Mouse (Mus musculus) midbrain, postnatal 0 days (tissue): ENCODE measurements around the gene Ifna1. TPM values are rescaled to one million over a fixed set of nuclear protein-coding genes. Genes with fewer than 3 reads are reported as not detected.

ENCODE experiments used
- ATAC-seq: fragments of 200-750 bp; cut with Nextera tagmentation; 2 replicates; pipeline ENCODE4 v1.8.0; 2017; ENCODE audit warnings: moderate number of reproducible peaks, mild to moderate bottlenecking, moderate TSS enrichment, moderate library complexity; ENCODE audit not compliant: low FRiP score
- DNase-seq: peaks from one replicate; pipeline ENCODE4 v3.0.0-alpha.2; 2015; ENCODE audit warnings: low spot score
- H3K27ac ChIP-seq: fragments of 300-500 bp; sonication (generic); 2 replicates; pipeline ENCODE4 v1.5.1; 2014; ENCODE audit warnings: low read depth, mild to moderate bottlenecking, low read length, mixed read lengths
- H3K27me3 ChIP-seq: fragments of 300-500 bp; sonication (generic); 2 replicates; pipeline ENCODE4 v1.6.1; 2014; ENCODE audit warnings: low read length, control low read depth, mixed read lengths; ENCODE audit not compliant: insufficient read depth
- H3K36me3 ChIP-seq: fragments of 300-500 bp; sonication (generic); 2 replicates; pipeline ENCODE4 v1.6.1; 2014; ENCODE audit warnings: low read length, control low read depth, mixed read lengths; ENCODE audit not compliant: insufficient read depth
- H3K4me1 ChIP-seq: fragments of 300-500 bp; sonication (generic); 2 replicates; pipeline ENCODE4 v1.6.1; 2014; ENCODE audit warnings: mild to moderate bottlenecking, control low read depth, antibody characterized with exemption, low read length, mixed read lengths; ENCODE audit not compliant: insufficient read depth
- H3K4me2 ChIP-seq: fragments of 300-500 bp; sonication (generic); 2 replicates; pipeline ENCODE4 v1.6.1; 2014; ENCODE audit warnings: low read depth, mild to moderate bottlenecking, low read length, mixed read lengths; ENCODE audit not compliant: poor library complexity, severe bottlenecking
- H3K4me3 ChIP-seq: fragments of 300-500 bp; sonication (generic); 2 replicates; pipeline ENCODE4 v1.5.1; 2014; ENCODE audit warnings: low read depth, mild to moderate bottlenecking, low read length, moderate library complexity
- H3K9ac ChIP-seq: fragments of 300-500 bp; sonication (generic); replicated peaks from 2 replicates; pipeline ENCODE4 v1.6.1; 2014; ENCODE audit warnings: mild to moderate bottlenecking, low read length, moderate library complexity, mixed read lengths; ENCODE audit not compliant: poor library complexity, severe bottlenecking
- H3K9me3 ChIP-seq: fragments of 300-500 bp; sonication (generic); 2 replicates; pipeline ENCODE4 v1.6.1; 2016; ENCODE audit warnings: low read length, control low read depth
- CTCF ChIP-seq: IDR thresholded peaks from 2 replicates; pipeline ENCODE4 v1.5.1; 2016; ENCODE audit warnings: antibody characterized with exemption, mild to moderate bottlenecking
- WGBS: fragments of 180-500 bp; shearing (Covaris S2); extraction: QIAGEN DNeasy Blood & Tissue Kit; methylation state at CpG from one replicate; pipeline ENCODE4 v1.1.7; 2014; 5-methylcytosine and 5-hydroxymethylcytosine counted together
- polyA plus RNA-seq: library from polyadenylated mRNA; unstranded; fragments of >200 nt; fragmentation: Nextera tagmentation; extraction: Ambion mirVana; gene quantifications from 2 replicates; pipeline ENCODE4 v1.2.1, GENCODE M21; 2015
- total RNA-seq: library from RNA; depleted of rRNA; stranded (reverse); fragments of >200 nt; gene quantifications from 2 replicates; pipeline ENCODE4 v1.2.3, GENCODE M21; 2014; rRNA removed

The Ifna1 gene
- total and polyA plus RNA-seq, 2 experiments from 2014 or later = not detected

GRCm38 (mm10) chr4:88876520-88876919 lies 26.6 kb downstream of the Ifna1 start:
- no peak for TF ChIP-seq CTCF
- Histone ChIP-seq H3K27me3 (no peaks in the 10 kb centered on the region), H3K4me1 (no peaks in the 10 kb centered on the region), H3K36me3 (no peaks in the 10 kb centered on the region), H3K4me2 (no peak overlapping the region), H3K27ac (no peak overlapping the region), H3K9me3 (no peaks in the 10 kb centered on the region), H3K9ac (no peak overlapping the region), H3K4me3 (no peak overlapping the region)
- WGBS = 74% methylated on average over 4 of the region's 4 CpGs
- DNase-seq = no peak
- no peak for ATAC-seq

DNA sequence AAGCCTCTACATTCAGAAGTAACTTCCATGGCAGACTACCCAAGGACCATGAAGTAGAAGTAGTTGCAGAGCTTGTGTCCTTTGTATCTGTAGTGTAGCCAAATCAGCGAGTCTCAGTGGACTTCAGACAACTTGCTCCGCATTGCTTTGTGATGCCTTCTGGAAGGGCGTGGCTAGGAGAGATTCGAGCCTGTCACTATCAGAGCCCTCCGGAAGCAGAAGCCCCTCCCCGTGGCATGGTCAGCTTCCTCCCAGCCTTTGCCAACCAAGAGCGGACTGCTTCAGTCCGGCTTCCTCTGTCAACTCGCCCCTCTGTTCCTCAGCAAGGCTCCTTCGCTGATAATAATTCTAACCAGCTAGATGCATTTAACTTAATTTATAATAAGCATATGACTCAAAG lies 28.4 kb downstream of the Ifna1 start:
- ATAC-seq (no peak), DNase-seq (no peak)
- Histone ChIP-seq H3K4me1 (no peaks in the 10 kb centered on the region), H3K4me2 (no peak overlapping the region), H3K27ac (no peak overlapping the region), H3K9ac (no peak overlapping the region), H3K9me3 (no peaks in the 10 kb centered on the region), H3K36me3 (no peaks in the 10 kb centered on the region), H3K4me3 (no peak overlapping the region), H3K27me3 (no peaks in the 10 kb centered on the region)
- TF ChIP-seq CTCF = no peak
- 48% methylated on average over 10 of the region's 10 CpGs for WGBS

GRCm38 (mm10) chr4:88878772-88879171 lies 28.9 kb downstream of the Ifna1 start:
- no peaks in the 10 kb centered on the region for H3K27me3 ChIP-seq
- TF ChIP-seq CTCF = no peak
- no peak overlapping the region for H3K4me3 ChIP-seq
- H3K4me1 ChIP-seq = no peaks in the 10 kb centered on the region
- DNase-seq (no peak), ATAC-seq (no peak)
- H3K9ac ChIP-seq = no peak overlapping the region
- no peak overlapping the region for H3K27ac ChIP-seq
- no peaks in the 10 kb centered on the region for H3K36me3 ChIP-seq
- WGBS = 73% methylated on average over 4 of the region's 4 CpGs
- no peaks in the 10 kb centered on the region for H3K9me3 ChIP-seq
- no peak overlapping the region for H3K4me2 ChIP-seq

GRCm38 (mm10) chr4:88880101-88880500 lies 30.2 kb downstream of the Ifna1 start, which contains the start of gene Ifne:
Gene Ifne (minus strand): TSS chr4:88880201.
- Histone ChIP-seq H3K27ac (no peak within 1 kb of the TSS), H3K4me2 (no peak within 1 kb of the TSS), H3K27me3 (no peaks in the 10 kb centered on the region), H3K36me3 (no peaks in the 10 kb centered on the region), H3K4me1 (no peaks in the 10 kb centered on the region), H3K9ac (no peak within 1 kb of the TSS), H3K4me3 (no peak within 1 kb of the TSS), H3K9me3 (no peaks in the 10 kb centered on the region)
- no peak for DNase-seq
- WGBS = 89% methylated on average over 8 of the region's 8 CpGs
- no peak for TF ChIP-seq CTCF
- ATAC-seq = no peak

- Histone ChIP-seq H3K9ac (no peak overlapping the region), H3K36me3 (no peaks in the 10 kb centered on the region), H3K9me3 (no peaks in the 10 kb centered on the region), H3K4me1 (no peaks in the 10 kb centered on the region), H3K4me3 (no peak overlapping the region), H3K4me2 (no peak overlapping the region), H3K27me3 (no peaks in the 10 kb centered on the region), H3K27ac (no peak overlapping the region)
- no peak for TF ChIP-seq CTCF
- ATAC-seq (no peak), DNase-seq (no peak)
These were observed 38.3 kb downstream of the Ifna1 start for GRCm38 (mm10) chr4:88888236-88888635.

DNA sequence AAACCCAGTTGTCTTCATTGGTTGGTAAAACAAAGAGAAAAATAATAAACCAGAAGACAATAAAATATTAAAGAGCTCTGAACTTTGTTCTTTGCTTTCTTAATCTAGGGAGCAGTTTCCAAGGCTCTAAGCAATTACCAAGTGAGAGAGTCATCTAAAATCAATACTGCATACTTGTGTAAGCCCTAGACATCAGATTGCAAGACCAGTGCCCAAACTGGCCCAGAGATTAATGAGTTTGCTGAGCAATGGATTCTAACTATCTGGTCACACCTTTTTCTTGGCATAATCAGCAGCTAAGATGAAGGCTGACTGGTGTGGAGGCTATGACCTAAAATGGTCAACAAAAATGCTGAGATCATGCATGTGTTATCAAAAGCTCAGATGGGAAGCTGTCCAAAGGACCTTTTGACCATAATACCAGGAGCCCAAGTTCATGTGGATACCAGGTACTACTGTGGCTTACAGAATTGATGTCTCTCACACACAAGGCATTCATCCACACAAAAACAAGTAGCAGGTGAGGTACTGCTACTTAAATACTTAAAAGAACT lies 43.4 kb downstream of the Ifna1 start:
- Histone ChIP-seq H3K4me2 (no peak overlapping the region), H3K4me1 (no peaks in the 10 kb centered on the region), H3K9me3 (no peaks in the 10 kb centered on the region), H3K27ac (no peak overlapping the region), H3K9ac (no peak overlapping the region), H3K36me3 (no peaks in the 10 kb centered on the region), H3K4me3 (no peak overlapping the region), H3K27me3 (no peaks in the 10 kb centered on the region)
- DNase-seq (no peak), ATAC-seq (no peak)
- TF ChIP-seq CTCF = no peak

Other genes with a start within 250 kb of the Ifna1 start
- not detected in 2 replicates for gene Ifna12, start 246.7 kb upstream of the Ifna1 start, total RNA-seq
- not detected in 2 replicates for gene Ifna12, start 246.7 kb upstream of the Ifna1 start, polyA plus RNA-seq
- gene C87499, start 215.7 kb upstream of the Ifna1 start, total RNA-seq = not detected in 2 replicates
- gene C87499, start 215.7 kb upstream of the Ifna1 start, polyA plus RNA-seq = not detected in 2 replicates
- not detected in 2 replicates for gene Ifna13, start 205.6 kb upstream of the Ifna1 start, total RNA-seq
- gene Ifna13, start 205.6 kb upstream of the Ifna1 start, polyA plus RNA-seq = not detected in 2 replicates
- gene Ifna16, start 173.2 kb upstream of the Ifna1 start, total RNA-seq = not detected in 2 replicates
- gene Ifna16, start 173.2 kb upstream of the Ifna1 start, polyA plus RNA-seq = not detected in 2 replicates
- gene Ifna2, start 166.2 kb upstream of the Ifna1 start, total RNA-seq = not detected in 2 replicates
- gene Ifna2, start 166.2 kb upstream of the Ifna1 start, polyA plus RNA-seq = not detected in 2 replicates
- gene Ifnab, start 158.7 kb upstream of the Ifna1 start, total RNA-seq = not detected in 2 replicates
- gene Ifnab, start 158.7 kb upstream of the Ifna1 start, polyA plus RNA-seq = not detected in 2 replicates
- gene Gm26566, start 128.3 kb upstream of the Ifna1 start, total RNA-seq = 0.71 TPM in 1 of 2 replicates, not detected in the other
- gene Gm26566, start 128.3 kb upstream of the Ifna1 start, polyA plus RNA-seq = 0.49 and 1.3 TPM in 2 replicates
- 148 and 172 TPM in 2 replicates for gene Klhl9, start 127.6 kb upstream of the Ifna1 start, total RNA-seq
- gene Klhl9, start 127.6 kb upstream of the Ifna1 start, polyA plus RNA-seq = 77.6 and 82.5 TPM in 2 replicates
- not detected in 2 replicates for gene Gm13271, start 95.2 kb upstream of the Ifna1 start, total RNA-seq
- not detected in 2 replicates for gene Gm13271, start 95.2 kb upstream of the Ifna1 start, polyA plus RNA-seq
- gene Gm13283, start 90.0 kb upstream of the Ifna1 start, total RNA-seq = not detected in 2 replicates
- not detected in 2 replicates for gene Gm13283, start 90.0 kb upstream of the Ifna1 start, polyA plus RNA-seq
- not detected in 2 replicates for gene Gm13290, start 76.3 kb upstream of the Ifna1 start, total RNA-seq
- not detected in 2 replicates for gene Gm13290, start 76.3 kb upstream of the Ifna1 start, polyA plus RNA-seq
- not detected in 2 replicates for gene Gm13289, start 73.2 kb upstream of the Ifna1 start, total RNA-seq
- not detected in 2 replicates for gene Gm13289, start 73.2 kb upstream of the Ifna1 start, polyA plus RNA-seq
- not detected in 2 replicates for gene Gm13272, start 70.2 kb upstream of the Ifna1 start, total RNA-seq
- gene Gm13272, start 70.2 kb upstream of the Ifna1 start, polyA plus RNA-seq = not detected in 2 replicates
- gene Ifnz, start 68.0 kb upstream of the Ifna1 start, total RNA-seq = not detected in 2 replicates
- gene Ifnz, start 68.0 kb upstream of the Ifna1 start, polyA plus RNA-seq = not detected in 2 replicates
- gene Gm13276, start 64.4 kb upstream of the Ifna1 start, total RNA-seq = not detected in 2 replicates
- not detected in 2 replicates for gene Gm13276, start 64.4 kb upstream of the Ifna1 start, polyA plus RNA-seq
- gene Gm13277, start 61.5 kb upstream of the Ifna1 start, total RNA-seq = not detected in 2 replicates
- gene Gm13277, start 61.5 kb upstream of the Ifna1 start, polyA plus RNA-seq = not detected in 2 replicates
- not detected in 2 replicates for gene Gm13278, start 58.5 kb upstream of the Ifna1 start, total RNA-seq
- not detected in 2 replicates for gene Gm13278, start 58.5 kb upstream of the Ifna1 start, polyA plus RNA-seq
- gene Gm13275, start 55.6 kb upstream of the Ifna1 start, total RNA-seq = not detected in 2 replicates
- gene Gm13275, start 55.6 kb upstream of the Ifna1 start, polyA plus RNA-seq = not detected in 2 replicates
- gene Gm13279, start 52.7 kb upstream of the Ifna1 start, total RNA-seq = not detected in 2 replicates
- not detected in 2 replicates for gene Gm13279, start 52.7 kb upstream of the Ifna1 start, polyA plus RNA-seq
- not detected in 2 replicates for gene Gm13285, start 50.4 kb upstream of the Ifna1 start, total RNA-seq
- gene Gm13285, start 50.4 kb upstream of the Ifna1 start, polyA plus RNA-seq = not detected in 2 replicates
- gene Gm13287, start 46.8 kb upstream of the Ifna1 start, total RNA-seq = not detected in 2 replicates
- not detected in 2 replicates for gene Gm13287, start 46.8 kb upstream of the Ifna1 start, polyA plus RNA-seq
- gene Gm13288, start 44.6 kb upstream of the Ifna1 start, total RNA-seq = not detected in 2 replicates
- not detected in 2 replicates for gene Gm13288, start 44.6 kb upstream of the Ifna1 start, polyA plus RNA-seq
- gene Ifna7, start 33.9 kb upstream of the Ifna1 start, total RNA-seq = not detected in 2 replicates
- gene Ifna7, start 33.9 kb upstream of the Ifna1 start, polyA plus RNA-seq = not detected in 2 replicates
- gene Ifna11, start 30.1 kb upstream of the Ifna1 start, total RNA-seq = not detected in 2 replicates
- not detected in 2 replicates for gene Ifna11, start 30.1 kb upstream of the Ifna1 start, polyA plus RNA-seq
- gene Ifna6, start 22.7 kb upstream of the Ifna1 start, total RNA-seq = not detected in 2 replicates
- gene Ifna6, start 22.7 kb upstream of the Ifna1 start, polyA plus RNA-seq = not detected in 2 replicates
- gene Ifna5, start 14.6 kb upstream of the Ifna1 start, total RNA-seq = not detected in 2 replicates
- gene Ifna5, start 14.6 kb upstream of the Ifna1 start, polyA plus RNA-seq = not detected in 2 replicates
- gene Ifna4, start 8.2 kb upstream of the Ifna1 start, total RNA-seq = not detected in 2 replicates
- not detected in 2 replicates for gene Ifna4, start 8.2 kb upstream of the Ifna1 start, polyA plus RNA-seq
- gene Ifne, start 30.1 kb downstream of the Ifna1 start, total RNA-seq = not detected in 2 replicates
- not detected in 2 replicates for gene Ifne, start 30.1 kb downstream of the Ifna1 start, polyA plus RNA-seq